Mouse (Mus musculus) kidney, postnatal 0 days (tissue): ENCODE data around the gene Mtch1. TPM values are rescaled to one million over a fixed set of nuclear protein-coding genes. Genes with fewer than 3 reads are reported as not detected.

Experiments used
- ATAC-seq: fragments of 200-750 bp; cut with Nextera tagmentation; replicated peaks from 2 replicates; pipeline ENCODE4 v1.8.0; 2017; ENCODE audit warnings: low read depth, moderate number of reproducible peaks, moderate TSS enrichment, moderate library complexity; ENCODE audit not compliant: low FRiP score
- DNase-seq: peaks from one replicate; pipeline ENCODE4 v3.0.0-alpha.2; 2016; ENCODE audit warnings: low spot score
- H3K27ac ChIP-seq: fragments of 300-500 bp; sonication (generic); 2 replicates; pipeline ENCODE4 v1.5.1; 2014; ENCODE audit warnings: mild to moderate bottlenecking
- H3K27me3 ChIP-seq: fragments of 300-500 bp; sonication (generic); 2 replicates; pipeline ENCODE4 v1.6.1; 2014; ENCODE audit warnings: low read length, mixed read lengths; ENCODE audit not compliant: insufficient read depth
- H3K36me3 ChIP-seq: fragments of 300-500 bp; sonication (generic); 2 replicates; pipeline ENCODE4 v1.6.1; 2014; ENCODE audit warnings: low read length, mixed read lengths; ENCODE audit not compliant: insufficient read depth
- H3K4me1 ChIP-seq: fragments of 300-500 bp; sonication (generic); replicated peaks from 2 replicates; pipeline ENCODE4 v1.6.1; 2014; ENCODE audit warnings: antibody characterized with exemption, low read length, mixed read lengths; ENCODE audit not compliant: insufficient read depth
- H3K4me2 ChIP-seq: fragments of 300-500 bp; sonication (generic); 2 replicates; pipeline ENCODE4 v1.6.1; 2014; ENCODE audit warnings: mild to moderate bottlenecking, low read length, moderate library complexity, mixed read lengths
- H3K4me3 ChIP-seq: fragments of 300-500 bp; sonication (generic); replicated peaks from 2 replicates; pipeline ENCODE4 v1.5.1; 2014; ENCODE audit warnings: low read depth, low read length
- H3K9ac ChIP-seq: fragments of 300-500 bp; sonication (generic); 2 replicates; pipeline ENCODE4 v1.6.1; 2014; ENCODE audit warnings: low read depth, low read length
- H3K9me3 ChIP-seq: fragments of 300-500 bp; sonication (generic); replicated peaks from 2 replicates; pipeline ENCODE4 v1.6.1; 2016; ENCODE audit warnings: low read length, inconsistent platforms, mixed read lengths
- CTCF ChIP-seq: IDR thresholded peaks from 2 replicates; pipeline ENCODE4 v1.5.1; 2016; ENCODE audit warnings: antibody characterized with exemption, low read depth, mild to moderate bottlenecking, moderate library complexity
- WGBS: fragments of 180-500 bp; shearing (Covaris S2); extraction: QIAGEN DNeasy Blood & Tissue Kit; methylation state at CpG from one replicate; pipeline ENCODE4 v1.1.7; 2014; 5-methylcytosine and 5-hydroxymethylcytosine counted together
- polyA plus RNA-seq: library from polyadenylated mRNA; unstranded; fragments of >200 nt; fragmentation: Nextera tagmentation; extraction: Ambion mirVana; gene quantifications from 2 replicates; pipeline ENCODE4 v1.2.1, GENCODE M21; 2015

The Mtch1 gene
- polyA plus RNA-seq, 1 experiment from 2014 or later: 307 TPM

- ATAC-seq: no peak
- 85% methylated on average over 6 of the region's 6 CpGs for WGBS
Measured at GRCm38 (mm10) chr17:29301421-29301820, 46.3 kb downstream of the Mtch1 start.

GRCm38 (mm10) chr17:29300926-29301325 lies 46.8 kb downstream of the Mtch1 start:
- Histone ChIP-seq H3K4me3 (no peak overlapping the region), H3K9ac (no peak overlapping the region), H3K9me3 (no peaks in the 10 kb centered on the region), H3K27ac (no peak overlapping the region), H3K36me3 (peaks cover 7% of the 10 kb centered on the region; the same call in 1 of the 2 replicates), H3K27me3 (no peaks in the 10 kb centered on the region), H3K4me1 (peaks cover 43% of the 10 kb centered on the region), H3K4me2 (no peak overlapping the region)
- 86% methylated on average over 7 of the region's 7 CpGs for WGBS
- no peak for ATAC-seq
- no peak for DNase-seq
- no peak for TF ChIP-seq CTCF

More at GRCm38 (mm10) chr17:29301421-29301820, 46.3 kb downstream of the Mtch1 start:
- Histone ChIP-seq H3K27me3 (no peaks in the 10 kb centered on the region), H3K9ac (no peak overlapping the region), H3K9me3 (no peaks in the 10 kb centered on the region), H3K4me1 (peaks cover 42% of the 10 kb centered on the region), H3K4me2 (no peak overlapping the region), H3K4me3 (no peak overlapping the region), H3K36me3 (peaks cover 7% of the 10 kb centered on the region; the same call in 1 of the 2 replicates), H3K27ac (no peak overlapping the region)
- no peak for DNase-seq
- no peak for TF ChIP-seq CTCF

DNA sequence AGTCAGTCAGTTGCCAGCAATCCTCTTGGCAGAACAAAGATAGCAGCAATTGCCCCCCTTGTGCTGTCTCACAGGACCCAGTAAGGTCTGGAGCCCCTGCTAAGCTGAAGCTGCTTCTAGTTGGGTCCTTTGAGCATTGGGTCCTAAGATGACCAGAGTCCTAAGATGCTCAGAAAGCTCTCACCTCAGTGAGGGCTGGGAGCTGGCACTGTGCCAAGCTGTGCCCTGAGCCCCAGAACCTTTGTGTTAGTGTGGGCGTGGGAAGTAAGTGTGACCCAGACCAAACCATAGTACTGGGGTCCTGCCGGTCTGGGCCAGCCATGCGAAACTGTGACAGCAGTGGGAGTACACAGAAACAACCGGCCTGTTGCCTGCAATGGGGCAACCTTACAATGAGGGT lies 48.5 kb downstream of the Mtch1 start:
- DNase-seq (no peak), ATAC-seq (no peak)
- H3K27ac ChIP-seq: no peak overlapping the region
- WGBS: 36% methylated on average over 4 of the region's 4 CpGs
- no peak for TF ChIP-seq CTCF
- peaks cover 37% of the 10 kb centered on the region for H3K4me1 ChIP-seq
- no peak overlapping the region for H3K9ac ChIP-seq
- H3K4me3 ChIP-seq: no peak overlapping the region
- no peak overlapping the region for H3K4me2 ChIP-seq
- no peaks in the 10 kb centered on the region for H3K9me3 ChIP-seq
- no peaks in the 10 kb centered on the region for H3K27me3 ChIP-seq
- peaks cover 13% of the 10 kb centered on the region; the same call in 1 of the 2 replicates for H3K36me3 ChIP-seq

DNA sequence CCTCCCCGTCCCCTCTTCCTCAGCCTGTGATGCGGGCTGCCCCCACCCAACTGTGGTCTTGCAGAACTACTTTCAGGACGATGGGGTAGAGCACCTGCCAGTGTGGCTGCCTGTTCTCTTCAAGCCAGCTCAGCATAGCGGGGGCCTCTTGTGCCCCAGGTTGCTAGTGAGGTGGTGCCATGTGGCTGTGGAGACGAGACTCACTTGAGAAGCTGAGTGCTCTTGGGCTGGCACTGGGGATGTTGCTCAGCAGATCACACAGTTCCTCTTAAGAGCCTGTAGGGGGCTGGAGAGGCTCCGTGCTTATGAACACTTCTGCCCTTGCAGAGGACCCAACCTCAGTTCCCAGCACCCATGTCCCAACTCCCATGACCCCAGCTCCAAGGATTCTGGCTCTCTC lies 49.9 kb downstream of the Mtch1 start:
- Histone ChIP-seq H3K4me1 (peaks cover 26% of the 10 kb centered on the region), H3K4me2 (no peak overlapping the region), H3K27ac (peak overlapping the region; percentile 84), H3K36me3 (peaks cover 16% of the 10 kb centered on the region; the same call in 1 of the 2 replicates), H3K27me3 (no peaks in the 10 kb centered on the region), H3K9ac (peak overlapping the region; percentile 27; the same call in 1 of the 2 replicates), H3K4me3 (no peak overlapping the region), H3K9me3 (no peaks in the 10 kb centered on the region)
- 56% methylated on average over 6 of the region's 6 CpGs for WGBS
- ATAC-seq (0 out of 2 replicates have a peak, but pooled peaks have one; percentile 3), DNase-seq (no peak)
- TF ChIP-seq CTCF: peak; percentile 44

DNA sequence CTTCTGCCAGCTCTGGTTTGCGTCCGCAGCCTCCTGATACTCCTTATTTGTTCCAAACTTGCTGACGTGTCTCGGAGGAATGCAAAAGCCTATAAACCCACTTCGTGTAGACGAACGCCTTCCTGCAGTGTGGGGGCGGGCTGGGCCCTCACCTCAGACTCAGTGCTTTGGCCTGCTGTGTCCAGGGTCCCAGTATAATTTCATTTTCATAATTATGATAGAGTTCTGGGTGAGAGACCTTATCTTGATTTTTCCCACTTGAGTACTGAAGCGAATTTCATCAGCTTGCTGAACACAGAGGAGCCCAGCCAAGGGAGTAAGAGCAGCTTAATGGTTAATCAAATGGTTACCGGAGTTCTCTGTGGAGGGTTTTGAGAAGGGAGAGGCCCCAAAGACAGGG lies 50.4 kb downstream of the Mtch1 start:
- Histone ChIP-seq H3K27ac (peak overlapping the region; percentile 84), H3K27me3 (no peaks in the 10 kb centered on the region), H3K4me2 (no peak overlapping the region), H3K9me3 (no peaks in the 10 kb centered on the region), H3K9ac (peak overlapping the region; percentile 27; the same call in 1 of the 2 replicates), H3K4me1 (peaks cover 26% of the 10 kb centered on the region), H3K4me3 (no peak overlapping the region), H3K36me3 (peaks cover 16% of the 10 kb centered on the region; the same call in 1 of the 2 replicates)
- ATAC-seq (no peak), DNase-seq (no peak)
- 24% methylated on average over 10 of the region's 10 CpGs for WGBS
- TF ChIP-seq CTCF: no peak

DNA sequence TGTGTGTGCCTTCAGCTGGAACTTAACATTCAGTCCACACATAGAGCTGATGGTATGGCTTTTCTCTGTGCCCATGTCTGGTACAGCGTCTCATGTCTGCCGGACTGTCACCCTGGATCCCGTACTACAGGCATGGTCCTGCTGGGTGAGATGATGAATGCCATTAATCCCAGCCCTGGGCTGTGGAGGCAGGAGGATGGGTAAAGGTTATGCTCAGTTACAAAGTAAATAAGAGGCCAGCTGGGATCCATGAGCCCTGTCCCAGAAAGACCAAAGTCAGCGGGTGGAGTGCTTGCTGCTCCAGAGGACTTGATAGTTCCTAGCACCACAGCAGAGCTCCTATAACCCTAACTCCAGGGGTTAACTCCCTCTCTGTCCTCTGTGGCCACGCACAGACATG lies 51.9 kb downstream of the Mtch1 start:
- TF ChIP-seq CTCF: no peak
- H3K9ac ChIP-seq: no peak overlapping the region

More for the DNA sequence above, 51.9 kb downstream of the Mtch1 start:
- H3K9me3 ChIP-seq: no peaks in the 10 kb centered on the region
- H3K4me2 ChIP-seq: no peak overlapping the region
- peaks cover 26% of the 10 kb centered on the region for H3K4me1 ChIP-seq
- DNase-seq: peak; percentile 81
- ATAC-seq: no peak; the same call in 1 of the 2 replicates
- 38% methylated on average over 5 of the region's 5 CpGs for WGBS
- H3K36me3 ChIP-seq: 0 out of 2 replicates have a peak, but pooled peaks cover 15% of the 10 kb centered on the region
- H3K4me3 ChIP-seq: no peak overlapping the region
- peak overlapping the region; percentile 84; the same call in 1 of the 2 replicates for H3K27ac ChIP-seq
- H3K27me3 ChIP-seq: no peaks in the 10 kb centered on the region
